Mouse (Mus musculus) forebrain, embryonic 15.5 days (tissue): Measurements from ENCODE around the gene Gm20662. TPM values are rescaled to one million over a fixed set of nuclear protein-coding genes. Genes with fewer than 3 reads are reported as not detected.
A peak's percentile ranks its signal among the peaks of the same experiment; 100 is the strongest.

Source experiments
- ATAC-seq: fragments of 200-750 bp; cut with Nextera tagmentation; replicated peaks from 2 replicates; pipeline ENCODE4 v1.8.0; 2017; ENCODE audit warnings: mild to moderate bottlenecking, moderate TSS enrichment, moderate library complexity
- H3K27ac ChIP-seq: fragments of 300-500 bp; sonication (generic); replicated peaks from 2 replicates; pipeline ENCODE4 v1.5.1; 2015; ENCODE audit warnings: mild to moderate bottlenecking, inconsistent platforms
- H3K27me3 ChIP-seq: fragments of 300-500 bp; sonication (generic); 2 replicates; pipeline ENCODE4 v1.6.1; 2015; ENCODE audit warnings: inconsistent platforms
- H3K36me3 ChIP-seq: fragments of 300-500 bp; sonication (generic); 2 replicates; pipeline ENCODE4 v1.6.1; 2015; ENCODE audit warnings: mild to moderate bottlenecking, inconsistent platforms
- H3K4me1 ChIP-seq: fragments of 300-500 bp; sonication (generic); 2 replicates; pipeline ENCODE4 v1.6.1; 2015; ENCODE audit warnings: inconsistent platforms
- H3K4me2 ChIP-seq: fragments of 300-500 bp; sonication (generic); replicated peaks from 2 replicates; pipeline ENCODE4 v1.6.1; 2015; ENCODE audit warnings: mild to moderate bottlenecking, inconsistent platforms
- H3K4me3 ChIP-seq: fragments of 300-500 bp; sonication (generic); 2 replicates; pipeline ENCODE4 v1.5.1; 2015; ENCODE audit warnings: mild to moderate bottlenecking, inconsistent platforms
- H3K9ac ChIP-seq: fragments of 300-500 bp; sonication (generic); replicated peaks from 2 replicates; pipeline ENCODE4 v1.6.1; 2015; ENCODE audit warnings: mild to moderate bottlenecking, inconsistent platforms
- H3K9me3 ChIP-seq: fragments of 300-500 bp; sonication (generic); 2 replicates; pipeline ENCODE4 v1.6.1; 2016; ENCODE audit warnings: inconsistent platforms
- WGBS: fragments of 180-500 bp; shearing (Covaris S2); methylation state at CpG from one replicate; pipeline ENCODE4 v1.1.7; 2015; ENCODE audit warnings: mixed read lengths; 5-methylcytosine and 5-hydroxymethylcytosine counted together
- polyA plus RNA-seq: library from polyadenylated mRNA; unstranded; fragments of >200 nt; fragmentation: Nextera tagmentation; extraction: Ambion mirVana; gene quantifications from 2 replicates; pipeline ENCODE4 v1.2.1, GENCODE M21; 2015

The Gm20662 gene
- polyA plus RNA-seq, 1 experiment from 2014 or later = not detected

- Histone ChIP-seq H3K27me3 (no peaks in the 10 kb centered on the region), H3K9ac (no peak overlapping the region), H3K4me3 (no peak overlapping the region), H3K9me3 (no peaks in the 10 kb centered on the region), H3K27ac (no peak overlapping the region), H3K4me1 (no peaks in the 10 kb centered on the region), H3K4me2 (no peak overlapping the region), H3K36me3 (peaks cover 18% of the 10 kb centered on the region)
- 93% methylated on average over 12 of the region's 12 CpGs for WGBS
- no peak for ATAC-seq
Observed at GRCm38 (mm10) chr9:108063361-108063760, 67.2 kb downstream of the Gm20662 start.

- no peaks in the 10 kb centered on the region for H3K27me3 ChIP-seq
- H3K9ac ChIP-seq = no peak overlapping the region
- ATAC-seq = peak; percentile 51; the same call in 1 of the 2 replicates
- 44% methylated on average over 5 of the region's 5 CpGs for WGBS
- no peaks in the 10 kb centered on the region for H3K4me1 ChIP-seq
- peaks cover 20% of the 10 kb centered on the region; the same call in 1 of the 2 replicates for H3K36me3 ChIP-seq
- H3K27ac ChIP-seq = no peak overlapping the region
- no peaks in the 10 kb centered on the region for H3K9me3 ChIP-seq
- H3K4me2 ChIP-seq = no peak overlapping the region
- H3K4me3 ChIP-seq = no peak overlapping the region
Observed at GRCm38 (mm10) chr9:108065491-108066011, 69.4 kb downstream of the Gm20662 start.

GRCm38 (mm10) chr9:108067199-108067598 is 71.0 kb downstream of the Gm20662 start:
- Histone ChIP-seq H3K4me3 (no peak overlapping the region), H3K4me1 (no peaks in the 10 kb centered on the region), H3K9ac (no peak overlapping the region), H3K27me3 (no peaks in the 10 kb centered on the region), H3K4me2 (no peak overlapping the region), H3K9me3 (no peaks in the 10 kb centered on the region), H3K27ac (no peak overlapping the region), H3K36me3 (peaks cover 26% of the 10 kb centered on the region; the same call in 1 of the 2 replicates)
- 79% methylated on average over 7 of the region's 7 CpGs for WGBS
- ATAC-seq = no peak

GRCm38 (mm10) chr9:108067900-108068299 is 71.8 kb downstream of the Gm20662 start:
- peak; percentile 41 for ATAC-seq

GRCm38 (mm10) chr9:108069007-108069406 is 72.9 kb downstream of the Gm20662 start:
- no peaks in the 10 kb centered on the region for H3K9me3 ChIP-seq
- ATAC-seq = no peak

More at GRCm38 (mm10) chr9:108067900-108068299, 71.8 kb downstream of the Gm20662 start:
- H3K27ac ChIP-seq = no peak overlapping the region
- no peak overlapping the region for H3K9ac ChIP-seq
- H3K9me3 ChIP-seq = no peaks in the 10 kb centered on the region
- no peaks in the 10 kb centered on the region for H3K4me1 ChIP-seq
- H3K4me3 ChIP-seq = no peak overlapping the region
- no peaks in the 10 kb centered on the region for H3K27me3 ChIP-seq
- peaks cover 22% of the 10 kb centered on the region; the same call in 1 of the 2 replicates for H3K36me3 ChIP-seq
- 21% methylated on average over 8 of the region's 8 CpGs for WGBS
- no peak overlapping the region for H3K4me2 ChIP-seq

GRCm38 (mm10) chr9:108069529-108069928 is 73.4 kb downstream of the Gm20662 start:
- Histone ChIP-seq H3K9me3 (no peaks in the 10 kb centered on the region), H3K27ac (no peak overlapping the region), H3K4me3 (no peak overlapping the region), H3K4me2 (no peak overlapping the region), H3K4me1 (no peaks in the 10 kb centered on the region), H3K9ac (no peak overlapping the region), H3K27me3 (no peaks in the 10 kb centered on the region), H3K36me3 (peaks cover 15% of the 10 kb centered on the region; the same call in 1 of the 2 replicates)
- ATAC-seq = no peak
- 90% methylated on average over 7 of the region's 7 CpGs for WGBS

More at GRCm38 (mm10) chr9:108069007-108069406, 72.9 kb downstream of the Gm20662 start:
- no peak overlapping the region for H3K27ac ChIP-seq
- WGBS = 90% methylated on average over 9 of the region's 9 CpGs
- H3K9ac ChIP-seq = no peak overlapping the region
- H3K4me1 ChIP-seq = no peaks in the 10 kb centered on the region
- no peak overlapping the region for H3K4me3 ChIP-seq
- H3K36me3 ChIP-seq = peaks cover 15% of the 10 kb centered on the region; the same call in 1 of the 2 replicates
- no peaks in the 10 kb centered on the region for H3K27me3 ChIP-seq
- H3K4me2 ChIP-seq = no peak overlapping the region

- no peak for ATAC-seq
- 87% methylated on average over 4 of the region's 4 CpGs for WGBS
- no peaks in the 10 kb centered on the region for H3K27me3 ChIP-seq
- H3K27ac ChIP-seq = no peak overlapping the region
- no peak overlapping the region for H3K4me2 ChIP-seq
- no peaks in the 10 kb centered on the region for H3K4me1 ChIP-seq
- no peak overlapping the region for H3K4me3 ChIP-seq
- peaks cover 15% of the 10 kb centered on the region; the same call in 1 of the 2 replicates for H3K36me3 ChIP-seq
- no peaks in the 10 kb centered on the region for H3K9me3 ChIP-seq
- H3K9ac ChIP-seq = no peak overlapping the region
Observed at GRCm38 (mm10) chr9:108071801-108072200, 75.7 kb downstream of the Gm20662 start.

- whole genome bisulfite sequencing = 54% methylated on average over 9 of the region's 9 CpGs
- H3K9ac ChIP-seq = peak overlapping the region; percentile 24; the same call in 1 of the 2 replicates
Observed at GRCm38 (mm10) chr9:108072481-108072924, 76.4 kb downstream of the Gm20662 start.

GRCm38 (mm10) chr9:108073141-108073930 is 77.2 kb downstream of the Gm20662 start:
- H3K27me3 ChIP-seq = no peaks in the 10 kb centered on the region
- H3K36me3 ChIP-seq = peaks cover 15% of the 10 kb centered on the region; the same call in 1 of the 2 replicates
- H3K4me3 ChIP-seq = no peak overlapping the region
- peaks cover 7% of the 10 kb centered on the region for H3K4me1 ChIP-seq
- 62% methylated on average over 7 of the region's 7 CpGs for WGBS
- H3K9me3 ChIP-seq = no peaks in the 10 kb centered on the region
- H3K27ac ChIP-seq = no peak overlapping the region
- no peak overlapping the region for H3K4me2 ChIP-seq
- no peak for ATAC-seq
- no peak overlapping the region for H3K9ac ChIP-seq

More at GRCm38 (mm10) chr9:108072481-108072924, 76.4 kb downstream of the Gm20662 start:
- no peak for ATAC-seq
- Histone ChIP-seq H3K4me1 (no peaks in the 10 kb centered on the region), H3K4me3 (no peak overlapping the region), H3K4me2 (no peak overlapping the region), H3K36me3 (peaks cover 15% of the 10 kb centered on the region; the same call in 1 of the 2 replicates), H3K27ac (no peak overlapping the region), H3K27me3 (no peaks in the 10 kb centered on the region), H3K9me3 (no peaks in the 10 kb centered on the region)

GRCm38 (mm10) chr9:108080168-108080567 is 84.0 kb downstream of the Gm20662 start, which contains the start of gene Mst1:
Gene Mst1 (plus strand): TSS chr9:108080436.
- peak within 1 kb of the TSS; percentile 85 for H3K4me3 ChIP-seq
- peaks cover 20% of the 10 kb centered on the region for H3K4me1 ChIP-seq
- H3K9ac ChIP-seq = peak within 1 kb of the TSS; percentile 91
- H3K4me2 ChIP-seq = peak within 1 kb of the TSS; percentile 80
- peaks cover 7% of the 10 kb centered on the region for H3K36me3 ChIP-seq
- whole genome bisulfite sequencing = 80% methylated on average over 5 of the region's 5 CpGs
- H3K27ac ChIP-seq = no peak within 1 kb of the TSS
- no peak for ATAC-seq
- no peaks in the 10 kb centered on the region for H3K9me3 ChIP-seq
- H3K27me3 ChIP-seq = peaks cover 34% of the 10 kb centered on the region

GRCm38 (mm10) chr9:108082549-108082948 is 86.4 kb downstream of the Gm20662 start:
- no peak overlapping the region for H3K9ac ChIP-seq
- 5% methylated on average over 19 of the region's 19 CpGs for WGBS
- peak overlapping the region; percentile 8; the same call in 1 of the 2 replicates for H3K4me3 ChIP-seq

GRCm38 (mm10) chr9:108082988-108083431 is 86.9 kb downstream of the Gm20662 start, which contains the start of gene Rnf123:
Gene Rnf123 (minus strand): TSS chr9:108083346.
- Histone ChIP-seq H3K27me3 (peaks cover 34% of the 10 kb centered on the region), H3K27ac (no peak within 1 kb of the TSS), H3K4me2 (no peak within 1 kb of the TSS), H3K4me3 (peak within 1 kb of the TSS; percentile 8; the same call in 1 of the 2 replicates), H3K36me3 (peaks cover 31% of the 10 kb centered on the region), H3K9ac (no peak within 1 kb of the TSS), H3K4me1 (peaks cover 16% of the 10 kb centered on the region), H3K9me3 (no peaks in the 10 kb centered on the region)
- ATAC-seq = no peak
- 32% methylated on average over 12 of the region's 12 CpGs for WGBS

More at GRCm38 (mm10) chr9:108082549-108082948, 86.4 kb downstream of the Gm20662 start:
- no peak overlapping the region for H3K27ac ChIP-seq
- H3K4me1 ChIP-seq = peaks cover 20% of the 10 kb centered on the region
- peaks cover 34% of the 10 kb centered on the region for H3K27me3 ChIP-seq
- H3K9me3 ChIP-seq = no peaks in the 10 kb centered on the region
- peaks cover 27% of the 10 kb centered on the region for H3K36me3 ChIP-seq
- ATAC-seq = no peak
- H3K4me2 ChIP-seq = no peak overlapping the region
